16 mouse cellular contexts compared by ENCODE assay signal in genomic region chr15:10917312-10917660, GRCm38 (mm10). TPM values are rescaled to one million over a fixed set of nuclear protein-coding genes. Genes with fewer than 3 reads are reported as not detected.
DNase-seq lines count a peak whose midpoint lies in the region; ATAC-seq and TF ChIP-seq lines count a peak whose summit lies in the region.
"Had no signal": no experiment of that assay in that cellular context is flagged by ENCODE, and none has a peak within 500 bp of the region (broad histone marks: within the 10 kb centered on the region; RNA-seq: fewer than 3 reads in every experiment).

No protein-coding gene starts in this region.

- no peak for TF ChIP-seq EP300 in liver, postnatal 0 days (IDR thresholded peaks at IDR 0.05; ENCODE audit: low read depth)

- H3K79me2 ChIP-seq in liver, adult 2 months (ENCODE audit: control insufficient read depth, insufficient read depth, low read length): no peaks in the 10 kb centered on the region

- no peak for TF ChIP-seq CTCF in kidney, adult 2 months (conservative IDR thresholded peaks at IDR 0.05; ENCODE audit: insufficient read depth, insufficient read length, low read depth, low read length)
- no peak for TF ChIP-seq CTCF in liver, adult 2 months (IDR thresholded peaks at IDR 0.05; ENCODE audit: low read depth, low read length)
- no peak for TF ChIP-seq CTCF in liver, postnatal 0 days (IDR thresholded peaks at IDR 0.05; ENCODE audit: low read depth)

- no peaks in the 10 kb centered on the region for H3K36me3 ChIP-seq in kidney, adult 2 months (ENCODE audit: control insufficient read depth, insufficient read depth, low read length)
- H3K36me3 ChIP-seq in liver, adult 2 months (ENCODE audit: control insufficient read depth, insufficient read depth, low read length): no peaks in the 10 kb centered on the region
- no peaks in the 10 kb centered on the region for H3K36me3 ChIP-seq in liver, postnatal 0 days (replicated peaks; ENCODE audit: insufficient read depth, low read length)
- no peaks in the 10 kb centered on the region for H3K36me3 ChIP-seq in midbrain, embryonic 16.5 days (ENCODE audit: control insufficient read depth, insufficient read depth, low read length)
- H3K36me3 ChIP-seq: embryonic facial prominence, embryonic 10.5 days; embryonic facial prominence, embryonic 12.5 days; forebrain, embryonic 15.5 days had no signal

- H3K4me1 ChIP-seq in kidney, adult 2 months (ENCODE audit: control insufficient read depth, insufficient read depth, low read length): peaks cover 6% of the 10 kb centered on the region; the same call in 1 of the 2 replicates
- peaks cover 28% of the 10 kb centered on the region; the same call in 1 of the 2 replicates for H3K4me1 ChIP-seq in liver, adult 2 months (ENCODE audit: control insufficient read depth, insufficient read depth, low read length)
- H3K4me1 ChIP-seq in liver, postnatal 0 days (ENCODE audit: insufficient read depth): no peaks in the 10 kb centered on the region
- no peaks in the 10 kb centered on the region for H3K4me1 ChIP-seq in midbrain, embryonic 16.5 days (ENCODE audit: control insufficient read depth, insufficient read depth, low read length)
- H3K4me1 ChIP-seq: embryonic facial prominence, embryonic 10.5 days; embryonic facial prominence, embryonic 12.5 days; forebrain, embryonic 15.5 days had no signal

- H3K4me2 ChIP-seq in liver, postnatal 0 days (ENCODE audit: low read depth, low read length): no peak overlapping the region
- H3K4me2 ChIP-seq in midbrain, embryonic 16.5 days (ENCODE audit: low read length): no peak overlapping the region
- H3K4me2 ChIP-seq: embryonic facial prominence, embryonic 12.5 days; forebrain, embryonic 13.5 days; forebrain, embryonic 15.5 days had no signal

- no peak for TF ChIP-seq POLR2A in kidney, adult 2 months (IDR thresholded peaks at IDR 0.05; ENCODE audit: low read depth, low read length)
- TF ChIP-seq POLR2A in liver, adult 2 months (IDR thresholded peaks at IDR 0.05; ENCODE audit: extremely low read depth, insufficient read depth, low read length): no peak

- no peak overlapping the region for H3K9ac ChIP-seq in liver, adult 2 months (ENCODE audit: low read depth, low read length)
- H3K9ac ChIP-seq in liver, postnatal 0 days (replicated peaks): no peak overlapping the region
- H3K9ac ChIP-seq in midbrain, embryonic 16.5 days (ENCODE audit: low read depth, low read length): no peak overlapping the region
- H3K9ac ChIP-seq: embryonic facial prominence, embryonic 12.5 days; forebrain, embryonic 13.5 days; forebrain, embryonic 15.5 days had no signal

- no peak for ATAC-seq in liver, postnatal 0 days
- ATAC-seq in midbrain, embryonic 16.5 days: no peak
- ATAC-seq: forebrain, embryonic 13.5 days; forebrain, embryonic 15.5 days had no signal

- DNase-seq in kidney, adult 2 months: peak; percentile 49
- no peak for DNase-seq in kidney, postnatal 14 days
- peak; percentile 90 for DNase-seq in liver, adult 2 months (ENCODE audit: extremely low read depth, low read depth, low spot score)
- DNase-seq in liver, postnatal 0 days: no peak
- peak; percentile 55 for DNase-seq in adipocyte (ENCODE audit: low spot score)
- DNase-seq: adrenal gland, adult 8-10 months; adrenal gland, postnatal 14 days; adrenal gland, postnatal 36 days; cerebellum, adult 11-12 months; cerebellum, adult 9-10 months had no signal

- 70% methylated on average over 3 of the region's 3 CpGs for WGBS in kidney, adult 2 months
- 42% methylated on average over 3 of the region's 3 CpGs for WGBS in liver, adult 2 months
- 73% methylated on average over 3 of the region's 3 CpGs for WGBS in liver, postnatal 0 days (ENCODE audit: insufficient replicate concordance)
- 96% methylated on average over 3 of the region's 3 CpGs for WGBS in midbrain, embryonic 16.5 days

- H3K9me3 ChIP-seq in liver, postnatal 0 days (ENCODE audit: low read length): no peaks in the 10 kb centered on the region
- no peaks in the 10 kb centered on the region for H3K9me3 ChIP-seq in midbrain, embryonic 16.5 days (replicated peaks; ENCODE audit: control insufficient read depth, low read length, poor library complexity, severe bottlenecking)
- H3K9me3 ChIP-seq: embryonic facial prominence, embryonic 10.5 days; forebrain, embryonic 13.5 days; forebrain, embryonic 15.5 days had no signal

- no peak overlapping the region for H3K4me3 ChIP-seq in kidney, adult 2 months (ENCODE audit: insufficient read depth, low read depth, low read length)
- no peak overlapping the region for H3K4me3 ChIP-seq in liver, adult 2 months (ENCODE audit: insufficient read depth, low read depth, low read length)
- H3K4me3 ChIP-seq in liver, postnatal 0 days (ENCODE audit: low read depth, low read length): no peak overlapping the region
- H3K4me3 ChIP-seq in midbrain, embryonic 16.5 days (ENCODE audit: low read depth, low read length): no peak overlapping the region
- H3K4me3 ChIP-seq: embryonic facial prominence, embryonic 10.5 days; embryonic facial prominence, embryonic 12.5 days; forebrain, embryonic 13.5 days; forebrain, embryonic 15.5 days had no signal

- no peaks in the 10 kb centered on the region for H3K27me3 ChIP-seq in kidney, adult 2 months (replicated peaks; ENCODE audit: control insufficient read depth, insufficient read depth, low read length)
- no peaks in the 10 kb centered on the region for H3K27me3 ChIP-seq in liver, adult 2 months (ENCODE audit: control insufficient read depth, insufficient read depth, low read length)
- no peaks in the 10 kb centered on the region for H3K27me3 ChIP-seq in liver, postnatal 0 days (ENCODE audit: insufficient read depth, low read length)
- no peaks in the 10 kb centered on the region for H3K27me3 ChIP-seq in midbrain, embryonic 16.5 days (ENCODE audit: control insufficient read depth, insufficient read depth, low read depth, low read length)
- H3K27me3 ChIP-seq: embryonic facial prominence, embryonic 12.5 days; forebrain, embryonic 13.5 days; forebrain, embryonic 15.5 days had no signal

- no peak overlapping the region for H3K27ac ChIP-seq in kidney, adult 2 months (ENCODE audit: insufficient read depth, low read depth, low read length)
- no peak overlapping the region for H3K27ac ChIP-seq in liver, adult 2 months (replicated peaks; ENCODE audit: insufficient read depth, low read depth, low read length)
- H3K27ac ChIP-seq in liver, postnatal 0 days (ENCODE audit: low read depth): no peak overlapping the region
- no peak overlapping the region for H3K27ac ChIP-seq in midbrain, embryonic 16.5 days (ENCODE audit: low read length)
- H3K27ac ChIP-seq: embryonic facial prominence, embryonic 10.5 days; embryonic facial prominence, embryonic 12.5 days; forebrain, embryonic 13.5 days; forebrain, embryonic 15.5 days had no signal

RNA-seq across cellular contexts. Expression of gene C1qtnf3, which starts 34.8 kb away (rescaled TPM):
- 22.3 and 22.4 TPM in 2 replicates for polyA plus RNA-seq in kidney, adult 2 months (2012; rRNA removed)
- 0.13 TPM in 1 of 2 replicates, not detected in the other for total RNA-seq in liver, adult 2 months (2014; rRNA removed)
- 0.05 TPM in 2 replicates for polyA plus RNA-seq in liver, adult 2 months (2012; rRNA removed)
- 0.14 and 0.30 TPM in 2 replicates for polyA plus RNA-seq in liver, postnatal 0 days (2015; fragmentation: Nextera tagmentation; extraction: Ambion mirVana)
- polyA plus RNA-seq in midbrain, embryonic 16.5 days (2015; fragmentation: Nextera tagmentation; extraction: Ambion mirVana): 0.51 and 1.0 TPM in 2 replicates
- total RNA-seq: MEL had no signal

Comparison
In these comparisons a context has a peak if more than half of its experiments do, and no peak if none do; other contexts are left out.
1. DNase-seq: peak in kidney, adult 2 months (single experiment), liver, adult 2 months (single experiment) and adipocyte (single experiment); none in kidney, postnatal 14 days (single experiment) and liver, postnatal 0 days (single experiment).
2. RNA of gene C1qtnf3, which starts 34.8 kb away (polyA plus RNA-seq): 22.3 to 22.4 TPM in kidney, adult 2 months; 0.51 to 1.0 TPM in midbrain, embryonic 16.5 days, 0.14 to 0.30 TPM in liver, postnatal 0 days and 0.05 TPM in liver, adult 2 months; every median in the first group is over 10 times any median in the second.